Mouse (Mus musculus) olfactory bulb, adult 2 months (tissue): Measurements from ENCODE around the gene B4galnt2. TPM values are rescaled to one million over a fixed set of nuclear protein-coding genes. Genes with fewer than 3 reads are reported as not detected.

ENCODE experiments used
- H3K27ac ChIP-seq: fragments of 200-500 bp; 2 replicates; pipeline ENCODE4 v1.5.1; 2012; ENCODE audit warnings: low read depth, low read length; ENCODE audit not compliant: insufficient read depth
- H3K4me1 ChIP-seq: fragments of 200-500 bp; 2 replicates; pipeline ENCODE4 v1.6.1; 2012; ENCODE audit warnings: low read length; ENCODE audit not compliant: control insufficient read depth, insufficient read depth
- H3K4me3 ChIP-seq: fragments of 200-500 bp; 2 replicates; pipeline ENCODE4 v1.5.1; 2012; ENCODE audit warnings: mild to moderate bottlenecking, low read depth, low read length, moderate library complexity; ENCODE audit not compliant: insufficient read depth
- CTCF ChIP-seq: fragments of 200-500 bp; IDR thresholded peaks from 2 replicates; pipeline ENCODE4 v1.5.1; 2012; ENCODE audit warnings: low read depth, mild to moderate bottlenecking, low read length, moderate library complexity; ENCODE audit not compliant: insufficient read depth
- POLR2A ChIP-seq: fragments of 200-500 bp; IDR thresholded peaks from 2 replicates; pipeline ENCODE4 v1.6.1; 2012; ENCODE audit warnings: mild to moderate bottlenecking, low read depth, low read length, moderate library complexity; ENCODE audit not compliant: insufficient read depth
- WGBS: fragments of 180-500 bp; shearing (Covaris S2); methylation state at CpG from one replicate; pipeline ENCODE4 v1.1.7; 2018; 5-methylcytosine and 5-hydroxymethylcytosine counted together
- polyA plus RNA-seq: library from polyadenylated mRNA; stranded (reverse); fragments of >200 nt; gene quantifications from 2 replicates; pipeline ENCODE4 v1.2.4, GENCODE M21; 2012; ENCODE audit warnings: low replicate concordance; ENCODE audit not compliant: missing spikeins, insufficient read depth, insufficient read length

The B4galnt2 gene
- polyA plus RNA-seq, 1 experiment: not detected

DNA sequence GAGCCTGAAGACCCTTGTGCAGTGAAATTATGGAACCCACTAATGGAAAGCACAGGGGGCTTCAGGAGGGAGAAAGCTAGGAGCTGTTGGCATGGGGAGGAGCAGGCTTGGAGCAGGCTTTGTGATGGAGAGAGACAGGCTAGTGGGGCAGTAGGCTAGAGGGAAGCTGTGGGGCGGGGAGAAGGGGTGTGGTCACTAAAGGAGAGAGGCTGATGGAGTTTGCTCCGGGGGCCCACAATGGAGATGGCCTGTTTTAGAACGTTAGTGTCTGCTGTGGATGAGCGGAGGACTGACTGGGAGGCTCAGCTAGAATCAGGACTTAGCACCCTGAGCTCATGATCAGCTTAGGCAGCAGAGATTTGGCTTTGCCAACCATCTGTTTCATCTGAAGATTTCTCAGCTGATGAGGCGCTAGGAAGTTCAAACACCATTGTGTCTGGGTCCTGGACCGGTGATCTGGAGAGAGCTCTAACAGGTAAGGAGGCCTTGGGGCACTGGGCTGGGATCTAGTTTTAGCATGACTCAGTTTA lies 71.2 kb downstream of the B4galnt2 start:
- Histone ChIP-seq H3K27ac (no peak overlapping the region), H3K4me1 (peaks cover 12% of the 10 kb centered on the region), H3K4me3 (no peak overlapping the region)
- 72% methylated on average over 6 of the region's 6 CpGs for WGBS
- no peak for TF ChIP-seq POLR2A
- TF ChIP-seq CTCF: no peak

- no peak overlapping the region for H3K27ac ChIP-seq
- H3K4me1 ChIP-seq: peaks cover 12% of the 10 kb centered on the region
- WGBS: 77% methylated on average over 5 of the region's 5 CpGs
- no peak overlapping the region for H3K4me3 ChIP-seq
- TF ChIP-seq CTCF (no peak), POLR2A (no peak)
Observed at GRCm38 (mm10) chr11:95842953-95843352, 71.7 kb downstream of the B4galnt2 start.

- 20% methylated on average over 11 of the region's 11 CpGs for WGBS
- Histone ChIP-seq H3K4me1 (peaks cover 14% of the 10 kb centered on the region), H3K4me3 (peak within 1 kb of the TSS; percentile 25), H3K27ac (no peak within 1 kb of the TSS)
- no peak for TF ChIP-seq POLR2A
- TF ChIP-seq CTCF: no peak
Observed at GRCm38 (mm10) chr11:95842074-95842681, 72.5 kb downstream of the B4galnt2 start, which contains the start of gene Abi3. Abi3 (minus strand) TSS chr11:95842476.

GRCm38 (mm10) chr11:95841498-95841830 lies 73.2 kb downstream of the B4galnt2 start:
- H3K27ac ChIP-seq: no peak overlapping the region
- peak overlapping the region; percentile 25 for H3K4me3 ChIP-seq

GRCm38 (mm10) chr11:95840694-95841497 lies 73.8 kb downstream of the B4galnt2 start:
- no peak for TF ChIP-seq POLR2A
- no peak for TF ChIP-seq CTCF
- 79% methylated on average over 5 of the region's 5 CpGs for WGBS
- H3K4me1 ChIP-seq: peaks cover 23% of the 10 kb centered on the region
- peak overlapping the region; percentile 25 for H3K4me3 ChIP-seq
- H3K27ac ChIP-seq: no peak overlapping the region

More at GRCm38 (mm10) chr11:95841498-95841830, 73.2 kb downstream of the B4galnt2 start:
- TF ChIP-seq POLR2A (no peak), CTCF (no peak)
- WGBS: 77% methylated on average over 10 of the region's 10 CpGs
- H3K4me1 ChIP-seq: peaks cover 18% of the 10 kb centered on the region

DNA sequence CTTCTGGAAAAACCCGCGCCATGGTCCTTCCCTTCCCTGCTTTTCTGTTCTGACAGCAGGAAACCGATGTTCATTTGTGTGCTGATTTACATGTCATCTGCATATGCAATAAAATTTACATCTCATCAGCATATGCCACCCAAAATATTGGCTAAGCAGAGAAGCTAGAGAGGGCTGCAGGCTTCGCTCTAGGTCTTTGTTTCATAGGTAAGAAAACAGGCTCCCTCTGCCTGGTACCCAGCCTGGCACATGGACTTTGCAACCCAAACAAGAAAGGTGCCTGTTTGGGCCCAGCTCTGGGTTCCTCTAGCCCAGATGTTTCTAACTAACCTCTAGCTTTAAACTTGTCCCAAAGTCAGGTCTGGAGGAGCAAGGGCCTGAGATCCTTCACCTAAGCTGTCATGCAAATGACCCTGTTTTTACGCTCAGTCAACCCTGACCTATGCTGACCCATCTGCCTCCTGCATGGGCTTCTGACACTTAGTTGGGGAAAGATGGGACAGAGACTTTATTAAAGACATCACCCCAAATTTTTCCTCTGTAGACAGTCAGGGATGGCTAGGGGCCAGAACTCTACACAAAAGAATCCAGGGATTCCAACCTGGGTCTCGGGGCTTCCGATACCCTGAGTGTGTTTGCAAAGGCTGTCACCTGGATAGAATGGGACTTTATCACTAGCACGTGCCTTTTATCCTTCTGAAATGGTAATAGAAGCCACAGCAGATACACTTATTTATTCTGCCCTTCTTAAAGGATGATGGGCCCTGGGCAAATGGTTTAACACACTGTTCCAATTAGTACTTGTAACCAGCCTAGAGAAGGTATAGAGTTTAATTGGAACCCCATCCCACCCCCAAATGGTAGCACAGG lies 75.5 kb downstream of the B4galnt2 start:
- WGBS: 85% methylated on average over 8 of the region's 8 CpGs
- Histone ChIP-seq H3K4me1 (peaks cover 29% of the 10 kb centered on the region), H3K27ac (no peak overlapping the region), H3K4me3 (no peak overlapping the region)
- no peak for TF ChIP-seq CTCF
- no peak for TF ChIP-seq POLR2A

- WGBS: 76% methylated on average over 4 of the region's 4 CpGs
- H3K4me1 ChIP-seq: peaks cover 34% of the 10 kb centered on the region
- TF ChIP-seq CTCF: no peak
- TF ChIP-seq POLR2A: no peak
- H3K4me3 ChIP-seq: no peak overlapping the region
- H3K27ac ChIP-seq: no peak overlapping the region
Observed at GRCm38 (mm10) chr11:95838598-95838997, 76.1 kb downstream of the B4galnt2 start.

GRCm38 (mm10) chr11:95837059-95837458 lies 77.6 kb downstream of the B4galnt2 start, which contains the start of gene Gngt2:
Gngt2 (plus strand) TSS chr11:95837216.
- H3K4me1 ChIP-seq: peaks cover 25% of the 10 kb centered on the region
- H3K4me3 ChIP-seq: no peak within 1 kb of the TSS
- TF ChIP-seq POLR2A: no peak
- TF ChIP-seq CTCF: 0 out of 2 replicates have a peak, but pooled peaks have one; percentile 1
- 60% methylated on average over 10 of the region's 10 CpGs for WGBS
- no peak within 1 kb of the TSS for H3K27ac ChIP-seq

- Histone ChIP-seq H3K4me3 (no peak overlapping the region), H3K27ac (no peak overlapping the region), H3K4me1 (peaks cover 22% of the 10 kb centered on the region)
- 64% methylated on average over 6 of the region's 6 CpGs for WGBS
- no peak for TF ChIP-seq POLR2A
- no peak for TF ChIP-seq CTCF
Observed at GRCm38 (mm10) chr11:95836433-95836832, 78.3 kb downstream of the B4galnt2 start.
